Mouse (Mus musculus) liver, postnatal 0 days (tissue): ENCODE results near the gene Rcan1.

Experiments
- CTCF ChIP-seq: sonication (generic); IDR thresholded peaks from 2 replicates; pipeline ENCODE4 v1.5.1; 2016; ENCODE audit warnings: antibody characterized with exemption, low read depth
- EP300 ChIP-seq: IDR thresholded peaks from 2 replicates; pipeline ENCODE4 v1.6.1; 2016; ENCODE audit warnings: antibody characterized with exemption, low read depth, mild to moderate bottlenecking

DNA sequence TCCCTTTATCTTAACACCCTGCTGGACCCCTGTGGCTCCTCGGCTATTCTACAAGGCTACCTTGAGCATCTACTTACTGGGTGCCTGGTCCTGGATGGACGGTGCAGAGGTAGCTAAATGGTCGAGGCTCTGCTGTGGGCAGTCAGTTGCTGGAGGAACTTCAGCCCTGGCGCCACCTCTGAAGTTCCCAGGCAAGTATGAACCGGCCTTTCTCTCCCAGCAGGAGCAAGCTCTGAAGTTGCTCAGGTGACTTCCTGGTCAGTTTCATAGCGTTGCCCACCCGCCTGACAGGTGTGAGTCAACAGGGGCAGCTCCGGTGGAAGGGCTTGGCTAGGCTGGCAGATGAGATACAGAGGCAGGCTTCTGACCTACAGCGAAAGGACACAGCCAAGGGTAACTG lies 111.4 kb downstream of the Rcan1 start, which contains the start of gene Kcne1:
- TF ChIP-seq EP300 (no peak), CTCF (no peak)
